Mouse (Mus musculus) right cerebral cortex, postnatal 14 days (tissue): ENCODE results near the gene Gm38392.
"Not testable (repeated sequence)": the region's sequence is repeated elsewhere in the genome, so short reads cannot be mapped to it uniquely, and the experiment has no call there.

Source experiments
- DNase-seq: peaks from one replicate; pipeline ENCODE4 v3.0.0; 2022

Gm38392 gene

GRCm38 (mm10) chr3:88287110-88287509 is at the start of gene Gm38392:
Gm38392 (minus strand) TSS chr3:88287210.
- no peak for DNase-seq

DNA sequence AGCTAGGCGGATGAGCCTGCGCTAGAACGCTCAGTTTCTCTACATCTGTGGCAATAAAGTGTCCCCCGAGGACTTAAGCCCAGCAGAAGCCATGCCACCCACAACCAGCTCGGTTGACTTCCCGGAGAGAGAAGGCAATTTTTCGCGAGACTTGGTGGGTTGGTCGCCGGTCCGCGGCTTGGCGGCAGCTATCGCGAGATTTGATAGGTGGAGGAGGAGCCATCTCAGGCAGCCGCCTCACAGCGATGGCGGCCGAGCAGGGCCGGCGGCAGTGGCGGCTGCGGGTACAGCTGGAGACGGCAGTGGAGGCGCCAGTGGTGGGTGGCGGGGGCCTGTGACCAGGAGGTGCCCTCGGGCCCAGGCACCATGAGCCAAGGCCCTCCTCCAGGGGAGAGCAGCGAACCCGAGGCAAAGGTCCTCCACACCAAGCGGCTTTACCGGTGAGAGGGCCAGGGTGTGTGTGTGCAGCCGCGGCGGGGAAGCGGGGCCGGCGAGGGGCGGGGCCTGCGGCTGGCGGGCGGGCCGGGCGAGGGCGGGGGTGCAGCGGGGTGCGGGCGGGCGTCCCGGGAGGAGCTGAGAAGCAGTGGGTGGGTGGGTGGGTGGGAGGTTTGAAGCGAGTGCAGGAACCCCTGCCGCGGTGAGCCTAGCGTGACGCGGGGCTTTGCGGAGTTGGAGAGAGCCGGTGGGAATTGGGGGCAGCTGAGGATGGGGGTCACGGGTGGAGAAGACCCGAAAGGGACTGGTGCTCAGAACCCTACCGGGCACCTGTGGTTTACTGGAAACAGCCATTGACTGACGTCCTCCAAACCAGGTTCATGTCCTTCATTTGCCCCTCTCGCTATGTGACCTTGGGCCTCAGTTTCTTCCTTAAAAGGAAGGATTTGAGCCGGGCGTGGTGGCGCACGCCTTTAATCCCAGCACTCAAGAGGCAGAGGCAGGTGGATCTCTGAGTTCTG is 49.3 kb upstream of the Gm38392 start, which contains the start of the genes Tmem79 and Smg5:
Tmem79 (minus strand) TSS at position 91 of the 956 bp plus-strand sequence.
Smg5 (plus strand) TSS at position 203 of the 956 bp plus-strand sequence.
- peak; percentile 96 for DNase-seq

- no peak for DNase-seq
Observed at GRCm38 (mm10) chr3:88335436-88336053, 48.5 kb upstream of the Gm38392 start.

GRCm38 (mm10) chr3:88334902-88335435 is 48.0 kb upstream of the Gm38392 start:
- DNase-seq = no peak

GRCm38 (mm10) chr3:88334029-88334658 is 47.1 kb upstream of the Gm38392 start:
- no peak for DNase-seq

GRCm38 (mm10) chr3:88331282-88331681 is 44.3 kb upstream of the Gm38392 start:
- no peak for DNase-seq

DNA sequence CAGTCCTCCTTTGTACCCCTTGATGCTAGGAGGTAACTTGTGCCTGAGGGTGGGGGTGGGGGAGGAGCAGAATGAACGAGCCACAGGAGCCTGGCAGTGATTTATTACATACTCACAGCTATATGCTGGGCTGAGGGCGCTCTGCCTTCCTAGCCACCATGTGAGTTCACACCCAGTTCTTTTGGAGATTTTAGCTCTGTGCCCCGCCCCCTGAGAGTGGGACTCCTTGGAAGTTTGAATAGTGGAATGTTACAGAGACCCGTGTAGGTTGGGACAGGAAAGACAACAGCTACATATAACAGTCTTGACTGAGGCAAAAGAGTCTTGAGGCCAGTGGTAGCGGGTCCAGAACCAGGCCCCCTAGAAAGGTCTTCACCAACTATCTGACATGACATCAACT is 41.9 kb upstream of the Gm38392 start:
- no peak for DNase-seq

GRCm38 (mm10) chr3:88324951-88325405 is 38.0 kb upstream of the Gm38392 start, which contains the start of gene Glmp:
Glmp (plus strand) TSS chr3:88325023.
- DNase-seq = peak; percentile 44

DNA sequence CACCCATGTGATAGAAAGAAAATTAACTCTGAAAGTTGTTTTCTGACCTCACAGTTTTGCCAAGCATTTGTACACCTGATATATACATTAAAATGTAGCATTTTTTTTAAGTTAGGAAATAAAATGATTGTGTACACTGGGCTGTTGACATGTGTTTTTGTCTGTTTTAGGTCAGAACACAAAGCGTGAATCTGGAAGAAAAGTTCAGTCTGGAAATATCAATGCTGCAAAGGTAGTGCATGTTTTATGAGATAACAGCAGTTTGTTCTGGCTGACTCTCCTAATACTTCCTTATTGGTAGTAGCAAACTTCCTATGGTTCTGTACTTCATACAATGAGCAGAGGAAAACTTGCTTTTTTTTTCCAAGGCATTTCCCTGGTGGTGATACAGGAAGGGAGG is 12.2 kb upstream of the Gm38392 start:
- no peak for DNase-seq

DNA sequence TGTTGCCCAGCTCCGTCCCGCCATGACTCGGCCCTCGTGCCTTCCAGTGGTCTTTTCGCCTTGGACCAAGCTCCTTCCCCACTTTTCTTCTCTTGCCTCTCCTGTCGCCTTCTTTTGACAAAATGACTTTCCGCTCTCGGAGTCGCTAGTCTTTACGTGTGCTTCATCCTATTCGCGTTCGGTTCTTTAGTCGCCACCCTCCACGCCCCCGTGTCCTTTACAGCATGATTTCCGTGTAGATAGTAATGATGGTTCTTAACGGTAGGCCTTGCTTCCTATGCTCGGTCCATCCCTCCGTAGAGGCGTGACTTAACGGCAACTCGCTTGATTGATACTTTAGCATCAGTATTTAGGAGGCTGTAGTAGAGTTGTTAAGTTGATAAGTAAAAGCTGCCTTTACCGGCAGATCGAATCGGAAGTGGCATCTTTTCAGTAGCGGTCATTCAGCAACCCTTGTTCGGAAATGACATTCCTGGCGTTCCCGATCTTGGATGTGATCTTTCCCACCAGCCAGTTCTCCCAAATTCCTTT is 10.4 kb upstream of the Gm38392 start:
- peak; percentile 57 for DNase-seq

DNA sequence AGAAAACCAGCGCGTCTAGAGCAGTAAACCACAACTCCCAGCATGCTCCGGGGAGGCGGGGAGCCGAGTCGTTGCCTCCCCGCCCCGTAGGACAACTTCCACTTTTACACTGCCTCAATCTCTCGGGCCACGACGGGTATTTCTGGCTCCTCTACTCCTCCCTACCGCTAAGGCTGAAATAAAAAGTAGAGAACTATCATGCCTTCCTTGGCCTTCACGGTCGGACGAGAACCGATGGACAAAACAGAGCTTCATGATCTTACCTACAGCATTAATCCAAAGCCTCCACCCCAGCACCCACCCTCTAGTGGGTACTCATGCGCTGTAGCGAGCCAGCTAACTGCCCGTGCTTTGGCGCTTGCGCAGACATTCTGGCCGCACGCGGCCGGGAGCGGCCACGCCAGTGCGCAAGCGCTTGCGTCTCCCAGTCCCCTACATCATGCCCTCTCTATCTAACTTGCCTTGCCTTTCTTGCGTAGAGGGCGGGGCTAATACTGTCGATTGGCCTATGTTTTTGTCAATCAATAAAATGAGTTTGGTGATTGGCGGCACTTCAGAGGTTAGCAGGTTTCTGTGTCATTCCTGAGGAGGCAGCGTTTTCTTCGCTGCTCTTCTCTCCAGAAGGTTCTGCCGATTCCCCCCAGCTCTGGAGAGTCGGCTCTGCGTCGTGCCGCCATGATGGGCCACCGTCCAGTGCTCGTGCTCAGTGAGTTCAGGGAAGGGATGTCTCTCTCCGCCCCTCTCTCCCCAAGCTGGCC is 9.7 kb upstream of the Gm38392 start, which contains the start of the genes Tsacc and Cct3:
Tsacc (minus strand) TSS at position 439 of the 758 bp plus-strand sequence.
Cct3 (plus strand) TSS at position 556 of the 758 bp plus-strand sequence.
- peak; percentile 90 for DNase-seq

DNA sequence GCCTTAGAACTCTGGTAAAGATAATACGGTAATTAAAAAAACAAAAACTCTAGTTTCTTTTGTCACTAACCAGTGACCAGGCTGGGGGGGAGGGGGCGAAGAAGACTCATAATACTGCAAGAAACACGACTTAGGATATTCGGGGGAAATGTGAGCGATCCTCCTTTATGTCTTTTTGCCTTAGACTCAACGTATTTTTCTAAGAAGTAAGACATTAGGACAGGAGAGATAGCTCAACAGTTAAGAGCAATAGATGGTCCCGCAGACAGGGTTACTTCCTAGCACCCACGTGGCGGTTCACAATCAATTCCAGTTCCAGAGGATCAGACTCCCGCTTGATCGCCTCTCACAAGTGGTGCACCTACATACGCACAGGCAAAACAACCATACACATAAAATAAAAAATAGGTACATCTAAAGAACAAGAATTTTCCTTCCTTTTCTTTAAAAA is 9.1 kb upstream of the Gm38392 start:
- peak; percentile 11 for DNase-seq

DNA sequence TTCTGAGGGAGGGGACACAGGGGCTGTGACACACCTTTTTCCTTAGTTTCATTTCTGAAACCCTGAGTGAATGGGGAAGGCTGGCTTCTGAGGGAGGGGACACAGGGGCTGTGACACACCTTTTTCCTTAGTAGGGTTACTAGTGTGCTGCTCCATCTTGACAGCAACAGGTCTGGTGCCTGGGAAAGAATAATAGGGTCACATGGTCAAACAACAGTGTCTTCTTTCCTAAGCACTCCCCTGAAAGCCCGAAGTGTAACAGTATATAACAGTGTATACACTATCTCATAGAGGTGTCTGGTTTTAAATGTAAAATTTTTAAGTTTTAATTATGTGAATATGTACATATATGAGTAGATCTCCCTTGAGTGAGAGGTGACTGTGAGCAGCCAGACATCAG is 8.3 kb upstream of the Gm38392 start:
- DNase-seq = not testable (repeated sequence)

GRCm38 (mm10) chr3:88291970-88292369 is 5.0 kb upstream of the Gm38392 start:
- peak; percentile 20 for DNase-seq

DNA sequence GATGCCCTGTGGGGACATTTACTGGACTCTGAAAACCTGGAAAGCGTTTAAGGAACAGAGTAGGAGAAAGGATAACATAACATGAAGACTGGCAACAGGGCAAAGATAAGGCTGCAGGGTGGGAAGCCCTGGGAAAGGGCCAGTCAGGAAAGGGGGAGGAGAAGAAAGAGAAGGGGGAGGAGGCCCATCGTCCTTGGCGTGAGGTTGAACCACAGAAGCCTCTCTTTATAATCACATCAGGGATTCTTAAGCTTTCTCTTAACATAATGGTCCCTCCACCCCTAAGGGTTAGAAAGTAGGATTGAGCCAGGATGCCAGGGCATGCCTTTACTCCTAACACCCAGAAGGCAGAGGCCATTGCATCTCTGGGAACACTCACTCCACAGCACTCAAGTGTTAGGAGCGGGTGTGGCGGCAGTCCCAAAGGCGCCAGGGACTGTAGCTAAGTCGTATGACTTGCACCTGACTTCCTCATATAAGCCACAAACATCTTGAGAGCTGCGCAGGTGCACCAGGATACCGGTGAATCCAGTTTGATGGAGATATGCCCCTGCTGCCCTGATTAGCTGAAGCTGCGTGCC is 1.2 kb upstream of the Gm38392 start:
- DNase-seq = not testable (repeated sequence)

- DNase-seq = not testable (repeated sequence)
Observed at GRCm38 (mm10) chr3:88285565-88285895, 1.5 kb downstream of the Gm38392 start.

DNA sequence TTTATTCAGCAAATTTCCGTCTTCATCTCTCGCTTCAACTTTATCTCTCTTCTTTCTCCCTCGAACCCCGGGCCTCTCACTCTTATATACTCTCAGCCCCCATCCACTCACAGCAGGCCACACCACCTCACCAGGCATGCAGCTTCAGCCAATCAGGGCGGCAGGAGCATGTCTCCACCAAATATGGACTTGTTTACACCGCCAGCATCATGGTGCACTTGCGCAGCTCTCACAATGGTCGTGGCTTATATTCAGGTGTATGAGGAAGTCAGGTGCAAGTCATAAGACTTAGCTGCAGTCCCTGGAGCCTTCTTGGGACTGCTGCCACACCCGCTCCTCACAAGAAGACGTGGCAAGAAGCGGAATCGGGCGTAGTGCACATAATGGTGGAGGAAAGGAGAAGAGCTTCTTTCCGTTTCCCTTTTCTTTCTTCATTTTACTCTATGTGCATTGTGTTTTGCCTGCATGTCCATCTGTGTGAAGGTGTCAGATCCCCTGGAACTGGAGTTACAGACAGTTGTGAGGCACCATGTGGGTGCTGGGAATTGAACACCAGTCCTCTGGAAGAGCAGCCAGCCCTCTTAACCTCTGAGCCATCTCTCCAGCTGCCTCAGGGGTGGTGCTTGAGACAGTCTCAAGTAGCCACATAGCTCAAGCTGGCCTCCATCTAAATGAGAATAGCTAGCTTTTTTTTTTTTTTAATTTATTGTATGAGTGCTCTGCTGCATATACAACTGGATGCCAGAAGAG is 2.0 kb downstream of the Gm38392 start:
- DNase-seq = not testable (repeated sequence)

- not testable (repeated sequence) for DNase-seq
Observed at GRCm38 (mm10) chr3:88281141-88281916, 5.7 kb downstream of the Gm38392 start.

GRCm38 (mm10) chr3:88280035-88280434 is 7.0 kb downstream of the Gm38392 start:
- DNase-seq = no peak
